Mouse (Mus musculus) kidney, adult 2 months (tissue): ENCODE results near the gene Nek8.

Experiments used
- CTCF ChIP-seq: fragments of 200-500 bp; conservative IDR thresholded peaks from 2 replicates; pipeline ENCODE4 v1.5.1; 2011; ENCODE audit warnings: low read depth, mild to moderate bottlenecking, control low read depth, low read length, moderate library complexity, mixed read lengths; ENCODE audit not compliant: insufficient read depth, insufficient read length
- POLR2A ChIP-seq: fragments of 200-500 bp; IDR thresholded peaks from one replicate; pipeline ENCODE4 v1.6.1; 2011; ENCODE audit warnings: low read depth, low read length, control low read depth

DNA sequence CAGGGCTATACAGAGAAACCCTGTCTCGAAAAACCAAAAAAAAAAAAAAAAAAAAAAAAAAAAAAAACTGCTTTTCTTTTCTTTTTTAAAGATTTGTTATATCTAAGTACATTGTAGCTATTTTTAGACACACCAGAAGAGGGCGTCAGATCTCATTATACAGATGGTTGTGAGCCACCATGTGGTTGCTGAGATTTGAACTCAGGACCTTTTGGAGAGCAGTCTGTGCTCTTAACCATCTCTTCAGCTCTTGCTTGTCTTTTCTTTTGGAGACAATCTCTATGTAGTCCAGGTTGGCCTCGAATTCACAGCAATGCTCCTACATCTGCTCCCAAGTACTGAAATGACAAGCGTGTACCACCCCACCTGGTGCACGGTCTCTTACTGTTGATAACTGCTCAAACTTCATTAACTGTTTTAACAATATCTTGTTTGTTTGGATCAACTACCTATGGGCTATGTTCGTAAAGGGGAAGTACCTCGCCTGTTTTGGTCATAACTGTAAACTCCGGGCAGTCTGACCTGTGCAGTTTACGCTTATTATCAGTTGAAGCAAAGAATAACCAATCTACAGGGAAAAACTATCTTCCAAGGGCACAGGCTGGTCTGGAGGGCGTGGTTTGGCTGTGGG is 589 bp downstream of the Nek8 start:
- TF ChIP-seq CTCF (no peak), POLR2A (peak; percentile 7)
